Mouse (Mus musculus) urinary bladder, adult 18-20 months (tissue): Measurements from ENCODE around the gene Wasf3.
"Not testable (repeated sequence)": the region's sequence is repeated elsewhere in the genome, so short reads cannot be mapped to it uniquely, and the experiment has no call there.

Experiments used
- DNase-seq, 2 experiments: peaks; one replicate each; pipeline ENCODE4 v3.0.0; 2022; ENCODE audit warnings: low spot score in 2 of 2, mixed read lengths in 2 of 2

Gene Wasf3

GRCm38 (mm10) chr5:146446633-146447032 lies 61.8 kb downstream of the Wasf3 start:
- DNase-seq: no peak

- no peak for DNase-seq
These were observed 66.9 kb downstream of the Wasf3 start for GRCm38 (mm10) chr5:146451592-146452254.

- DNase-seq: no peak
These were observed 68.8 kb downstream of the Wasf3 start for GRCm38 (mm10) chr5:146453556-146453955.

GRCm38 (mm10) chr5:146461612-146462011 lies 76.8 kb downstream of the Wasf3 start:
- no peak for DNase-seq

- DNase-seq: no peak
These were observed 81.9 kb downstream of the Wasf3 start for GRCm38 (mm10) chr5:146466663-146467062.

GRCm38 (mm10) chr5:146468311-146468710 lies 83.5 kb downstream of the Wasf3 start:
- no peak for DNase-seq

GRCm38 (mm10) chr5:146470821-146471220 lies 86.0 kb downstream of the Wasf3 start:
- DNase-seq: no peak

GRCm38 (mm10) chr5:146471311-146471710 lies 86.5 kb downstream of the Wasf3 start:
- no peak for DNase-seq

- DNase-seq: no peak
These were observed 87.0 kb downstream of the Wasf3 start for GRCm38 (mm10) chr5:146471821-146472220.

- not testable (repeated sequence) for DNase-seq
These were observed 94.8 kb downstream of the Wasf3 start for GRCm38 (mm10) chr5:146479564-146479963.

GRCm38 (mm10) chr5:146481665-146482064 lies 96.9 kb downstream of the Wasf3 start, which contains the start of gene Gm6408:
TSS of gene Gm6408 (plus strand) at chr5:146481965.
- DNase-seq: not testable (repeated sequence)

GRCm38 (mm10) chr5:146488959-146489358 lies 104.2 kb downstream of the Wasf3 start:
- not testable (repeated sequence) for DNase-seq

- not testable (repeated sequence) for DNase-seq
These were observed 106.3 kb downstream of the Wasf3 start, which contains the start of gene Gm6370 for GRCm38 (mm10) chr5:146491063-146491462. TSS of gene Gm6370 (plus strand) at chr5:146491363.

- DNase-seq: not testable (repeated sequence)
These were observed 117.3 kb downstream of the Wasf3 start, which contains the start of gene 4930449I24Rik for GRCm38 (mm10) chr5:146502099-146502498. TSS of gene 4930449I24Rik (plus strand) at chr5:146502399.

GRCm38 (mm10) chr5:146513823-146514222 lies 129.0 kb downstream of the Wasf3 start, which contains the start of gene Gm3402:
TSS of gene Gm3402 (plus strand) at chr5:146514123.
- not testable (repeated sequence) for DNase-seq
